Mouse (Mus musculus) MEL (cell line): ENCODE measurements around the gene Ccdc163. TPM values are rescaled to one million over a fixed set of nuclear protein-coding genes. Genes with fewer than 3 reads are reported as not detected.

ENCODE experiments used
- DNase-seq: peaks from one replicate; pipeline ENCODE4 v3.0.0; 2011; ENCODE audit warnings: low read depth, low spot score
- H3K27ac ChIP-seq: 2 replicates; pipeline ENCODE4 v1.5.1; 2012; ENCODE audit warnings: low read depth, mild to moderate bottlenecking, control low read depth, low read length, moderate library complexity; ENCODE audit not compliant: control insufficient read depth
- H3K27me3 ChIP-seq, 2 experiments: fragments of 150-350 bp in 1 of 2; sonication (generic) in 1 of 2; 2 replicates each; pipeline ENCODE4 v1.6.1; 2012; ENCODE audit warnings: low read length in 2 of 2, mild to moderate bottlenecking in 2 of 2, improper control_type of control experiment in 1 of 2, moderate library complexity in 1 of 2; ENCODE audit not compliant: insufficient read depth in 2 of 2, control insufficient read depth in 1 of 2
- H3K36me3 ChIP-seq, 2 experiments: 2 replicates each; pipeline ENCODE4 v1.6.1; 2012 to 2014; ENCODE audit warnings: low read length in 2 of 2, improper control_type of control experiment in 1 of 2, inconsistent platforms in 1 of 2, mild to moderate bottlenecking in 1 of 2; ENCODE audit not compliant: insufficient read depth in 2 of 2, control insufficient read depth in 1 of 2
- H3K4me1 ChIP-seq, 2 experiments: fragments of 150-350 bp in 1 of 2; sonication (generic) in 1 of 2; 2 replicates each; pipeline ENCODE4 v1.6.1; 2012; ENCODE audit warnings: low read length in 2 of 2, improper control_type of control experiment in 1 of 2, mild to moderate bottlenecking in 1 of 2; ENCODE audit not compliant: insufficient read depth in 2 of 2, control insufficient read depth in 1 of 2
- H3K4me3 ChIP-seq, 2 experiments: fragments of 150-350 bp in 1 of 2; sonication (generic) in 1 of 2; 2 replicates each; pipeline ENCODE4 v1.5.1; 2012; ENCODE audit warnings: low read depth in 2 of 2, low read length in 2 of 2, mild to moderate bottlenecking in 2 of 2, moderate library complexity in 2 of 2, control low read depth in 1 of 2, improper control_type of control experiment in 1 of 2; ENCODE audit not compliant: control insufficient read depth in 1 of 2, insufficient read depth in 1 of 2
- H3K79me2 ChIP-seq: 2 replicates; pipeline ENCODE4 v1.6.1; 2012; ENCODE audit warnings: mild to moderate bottlenecking, low read length, moderate library complexity; ENCODE audit not compliant: control insufficient read depth, poor library complexity, insufficient read depth
- H3K9ac ChIP-seq: 2 replicates; pipeline ENCODE4 v1.6.1; 2012; ENCODE audit warnings: low read depth, mild to moderate bottlenecking, control low read depth, low read length, moderate library complexity; ENCODE audit not compliant: control insufficient read depth, poor library complexity, severe bottlenecking
- H3K9me3 ChIP-seq: fragments of 150-350 bp; sonication (generic); replicated peaks from 2 replicates; pipeline ENCODE4 v1.6.1; 2012; ENCODE audit warnings: mild to moderate bottlenecking, low read length, improper control_type of control experiment, moderate library complexity; ENCODE audit not compliant: insufficient read depth
- CTCF ChIP-seq, 3 experiments: IDR thresholded peaks in 2 of 3; conservative IDR thresholded peaks in 1 of 3; 2 replicates each; pipeline ENCODE4 v1.5.1; 2011 to 2012; ENCODE audit warnings: low read length in 3 of 3, low read depth in 2 of 3, mild to moderate bottlenecking in 2 of 3, improper control_type of control experiment in 1 of 3, inconsistent platforms in 1 of 3, mixed read lengths in 1 of 3, moderate library complexity in 1 of 3; ENCODE audit not compliant: control insufficient read depth in 1 of 3, insufficient read depth in 1 of 3, poor library complexity in 1 of 3, severe bottlenecking in 1 of 3
- ETS1 ChIP-seq: IDR thresholded peaks from 2 replicates; pipeline ENCODE4 v1.6.1; 2012; ENCODE audit warnings: low read depth, mild to moderate bottlenecking, inconsistent platforms, low read length, improper control_type of control experiment, moderate library complexity
- GATA1 ChIP-seq: IDR thresholded peaks from 2 replicates; pipeline ENCODE4 v1.6.1; 2011; ENCODE audit warnings: low read depth, low read length, improper control_type of control experiment
- MEF2A ChIP-seq: IDR thresholded peaks from 2 replicates; pipeline ENCODE4 v1.6.1; 2014; ENCODE audit warnings: low read depth, mild to moderate bottlenecking, inconsistent platforms, low read length, improper control_type of control experiment; ENCODE audit not compliant: poor library complexity, insufficient replicate concordance, severe bottlenecking; ENCODE audit errors: extremely low read depth
- MXI1 ChIP-seq: IDR thresholded peaks from 2 replicates; pipeline ENCODE4 v1.6.1; 2011; ENCODE audit warnings: mild to moderate bottlenecking, low read depth, low read length, improper control_type of control experiment
- RAD21 ChIP-seq: IDR thresholded peaks from 2 replicates; pipeline ENCODE4 v1.6.1; 2011; ENCODE audit warnings: mild to moderate bottlenecking, low read depth, low read length, improper control_type of control experiment
- SIN3A ChIP-seq: IDR thresholded peaks from 2 replicates; pipeline ENCODE4 v1.6.1; 2012; ENCODE audit warnings: low read length, improper control_type of control experiment, inconsistent platforms
- SMC3 ChIP-seq: IDR thresholded peaks from 2 replicates; pipeline ENCODE4 v1.6.1; 2011; ENCODE audit warnings: low read depth, low read length, improper control_type of control experiment
- polyA plus RNA-seq, 2 experiments: library from polyadenylated mRNA; stranded (reverse) in 1 of 2; unstranded in 1 of 2; fragments of >175 nt in 1 of 2; fragments of >200 nt in 1 of 2; gene quantifications; 2 replicates each; pipeline versions ENCODE4 v1.2.1 to v1.2.4; 2012; ENCODE audit warnings: low replicate concordance in 2 of 2, low read depth in 1 of 2; ENCODE audit not compliant: insufficient read length in 2 of 2, insufficient read depth in 1 of 2, missing spikeins in 1 of 2
- total RNA-seq: library from RNA; depleted of rRNA; stranded (reverse); fragments of 300-350 nt; gene quantifications from 2 replicates; pipeline ENCODE4 v1.2.3, GENCODE M21; 2012; rRNA removed

Gene Ccdc163
- total and polyA plus RNA-seq, 3 experiments = 12.3 to 26.0 TPM; not detected in 1

DNA sequence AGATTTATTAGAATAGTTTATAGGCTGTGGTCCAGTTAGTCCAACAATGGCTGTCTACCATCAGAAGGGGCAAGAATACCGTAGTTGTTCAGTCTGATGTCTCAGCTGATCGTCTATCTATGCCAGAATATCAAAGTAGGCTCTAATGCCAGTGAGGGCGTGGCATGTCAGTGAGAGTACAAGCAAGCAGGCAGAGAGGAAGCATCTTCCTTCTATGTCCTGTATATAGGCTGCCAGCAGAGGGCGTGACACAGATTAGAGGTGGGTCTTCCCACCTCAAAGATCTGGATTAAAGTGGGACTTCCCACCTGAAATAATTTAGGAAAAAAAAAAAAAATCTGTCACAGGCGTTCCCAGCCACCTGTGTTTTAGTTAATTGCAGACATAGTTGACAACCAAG is 91.6 kb downstream of the Ccdc163 start:
- H3K9me3 ChIP-seq = no peaks in the 10 kb centered on the region
- H3K4me1 ChIP-seq = no peaks in the 10 kb centered on the region
- no peak overlapping the region for H3K9ac ChIP-seq
- no peak overlapping the region for H3K4me3 ChIP-seq
- no peaks in the 10 kb centered on the region for H3K79me2 ChIP-seq
- TF ChIP-seq SMC3 (peak; percentile 61), MXI1 (peak; percentile 52), MEF2A (no peak), CTCF (IDR thresholded peaks at IDR 0.05 in 2 of 3, conservative IDR thresholded peaks at IDR 0.05 in 1 of 3; ENCODE audit: control insufficient read depth in 1 of 3, insufficient read depth in 1 of 3, low read depth in 2 of 3, low read length in 3 of 3, poor library complexity in 1 of 3, severe bottlenecking in 1 of 3) (peak; percentile 59 to 71 (median 60)), ETS1 (0 out of 2 replicates have a peak, but pooled peaks have one; percentile 23), GATA1 (no peak), SIN3A (0 out of 2 replicates have a peak, but pooled peaks have one; percentile 50), RAD21 (peak; percentile 8)
- H3K36me3 ChIP-seq = peaks cover 0 to 4% of the 10 kb centered on the region in 2 experiments; a peak in 1 of 4 replicates
- peak; percentile 78 for DNase-seq
- no peaks in the 10 kb centered on the region for H3K27me3 ChIP-seq
- H3K27ac ChIP-seq = no peak overlapping the region

Other genes with a start within 250 kb of the Ccdc163 start
- gene Mast2, start 244.3 kb upstream of the Ccdc163 start, total RNA-seq = 13.3 and 14.8 TPM in 2 replicates
- gene Mast2, start 244.3 kb upstream of the Ccdc163 start, polyA plus RNA-seq = 100 to 1,000 TPM in 1 of 2 experiments, 10 to 100 TPM in 1; 46.4 to 126 TPM
- gene Ipp, start 201.0 kb upstream of the Ccdc163 start, total RNA-seq = 8.4 and 10.1 TPM in 2 replicates
- 1 to 10 TPM in 1 of 2 experiments, not detected in 1; 8.8 TPM for gene Ipp, start 201.0 kb upstream of the Ccdc163 start, polyA plus RNA-seq
- 6.9 and 7.8 TPM in 2 replicates for gene Tmem69, start 152.6 kb upstream of the Ccdc163 start, total RNA-seq
- 100 to 1,000 TPM in 1 of 2 experiments, 10 to 100 TPM in 1; 34.1 to 153 TPM for gene Tmem69, start 152.6 kb upstream of the Ccdc163 start, polyA plus RNA-seq
- 26.7 and 29.1 TPM in 2 replicates for gene Gpbp1l1, start 150.9 kb upstream of the Ccdc163 start, total RNA-seq
- gene Gpbp1l1, start 150.9 kb upstream of the Ccdc163 start, polyA plus RNA-seq = 10 to 100 TPM in 1 of 2 experiments, not detected in 1; 46.3 TPM
- 1.0 and 1.2 TPM in 2 replicates for gene Ccdc17, start 111.9 kb upstream of the Ccdc163 start, total RNA-seq
- gene Ccdc17, start 111.9 kb upstream of the Ccdc163 start, polyA plus RNA-seq = 1 to 10 TPM in 1 of 2 experiments, not detected in 1; 1.5 TPM
- gene Nasp, start 80.6 kb upstream of the Ccdc163 start, total RNA-seq = 133 and 159 TPM in 2 replicates
- gene Nasp, start 80.6 kb upstream of the Ccdc163 start, polyA plus RNA-seq = 100 to 1,000 TPM in 1 of 2 experiments, not detected in 1; 174 TPM
- 258 and 281 TPM in 2 replicates for gene Akr1a1, start 56.8 kb upstream of the Ccdc163 start, total RNA-seq
- 100 to 1,000 TPM in 1 of 2 experiments, not detected in 1; 358 TPM for gene Akr1a1, start 56.8 kb upstream of the Ccdc163 start, polyA plus RNA-seq
- 223 and 307 TPM in 2 replicates for gene Prdx1, start 23.0 kb upstream of the Ccdc163 start, total RNA-seq
- gene Prdx1, start 23.0 kb upstream of the Ccdc163 start, polyA plus RNA-seq = 100 to 1,000 TPM in 1 of 2 experiments, not detected in 1; 416 TPM
- gene Mmachc, start 103 bp upstream of the Ccdc163 start, total RNA-seq = 12.2 and 15.1 TPM in 2 replicates
- 10 to 100 TPM in 1 of 2 experiments, not detected in 1; 22.8 TPM for gene Mmachc, start 103 bp upstream of the Ccdc163 start, polyA plus RNA-seq
- gene Tesk2, start 12.4 kb downstream of the Ccdc163 start, total RNA-seq = 2.3 and 2.8 TPM in 2 replicates
- gene Tesk2, start 12.4 kb downstream of the Ccdc163 start, polyA plus RNA-seq = 1 to 10 TPM in 1 of 2 experiments, not detected in 1; 3.3 TPM
- 46.4 and 49.3 TPM in 2 replicates for gene Toe1, start 99.1 kb downstream of the Ccdc163 start, total RNA-seq
- 10 to 100 TPM in 1 of 2 experiments, not detected in 1; 38.3 TPM for gene Toe1, start 99.1 kb downstream of the Ccdc163 start, polyA plus RNA-seq
- gene Mutyh, start 99.2 kb downstream of the Ccdc163 start, total RNA-seq = 0.75 and 0.81 TPM in 2 replicates
- gene Mutyh, start 99.2 kb downstream of the Ccdc163 start, polyA plus RNA-seq = 1 to 10 TPM in 1 of 2 experiments, not detected in 1; 2.5 TPM
- 0.10 TPM in 1 of 2 replicates, not detected in the other for gene Hpdl, start 113.2 kb downstream of the Ccdc163 start, total RNA-seq
- gene Hpdl, start 113.2 kb downstream of the Ccdc163 start, polyA plus RNA-seq = under 1 TPM in 1 of 2 experiments, not detected in 1; 0.14 TPM
- gene Zswim5, start 168.9 kb downstream of the Ccdc163 start, total RNA-seq = 0.03 TPM in 1 of 2 replicates, not detected in the other
- under 1 TPM in 1 of 2 experiments, not detected in 1; 0.03 TPM for gene Zswim5, start 168.9 kb downstream of the Ccdc163 start, polyA plus RNA-seq